Mouse (Mus musculus): ENCODE measurements around the gene Dock9.

DNA sequence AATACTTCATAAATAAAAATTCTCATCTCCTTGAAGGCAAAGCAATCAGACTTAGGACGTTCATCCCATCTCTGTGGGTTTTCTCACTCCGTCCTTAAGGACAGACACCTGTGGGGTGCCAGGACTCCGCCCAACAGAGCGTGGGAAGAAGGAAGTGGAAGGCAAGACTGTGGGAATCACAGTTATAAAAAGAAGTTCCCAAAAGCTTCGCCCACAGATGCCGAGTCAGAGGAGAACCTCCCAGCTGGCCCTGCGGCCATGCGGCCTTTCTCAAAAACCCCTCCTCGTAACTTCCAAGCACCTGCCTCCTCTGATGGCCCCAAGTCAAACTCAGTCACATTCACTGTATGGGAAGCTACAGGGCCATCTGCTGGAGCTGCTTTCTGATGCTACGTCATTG lies 182.2 kb downstream of the Dock9 start:
- TF ChIP-seq ZNF384 (IDR thresholded peaks at IDR 0.05; ENCODE audit: low read depth, low read length) (no peak), TCF12 (IDR thresholded peaks at IDR 0.05; ENCODE audit: low read depth, low read length) (no peak), SIN3A (IDR thresholded peaks at IDR 0.05; ENCODE audit: low read length) (no peak), CTCF (conservative IDR thresholded peaks at IDR 0.05 in 1 of 2, IDR thresholded peaks at IDR 0.05 in 1 of 2; ENCODE audit: low read depth in 2 of 2, low read length in 2 of 2) (no peak), ETS1 (conservative IDR thresholded peaks at IDR 0.05; ENCODE audit: low read depth, low read length) (no peak), PAX5 (IDR thresholded peaks at IDR 0.05; ENCODE audit: low read length) (no peak), ZC3H11A (IDR thresholded peaks at IDR 0.05; ENCODE audit: low read depth, low read length) (no peak), HCFC1 (IDR thresholded peaks at IDR 0.05; ENCODE audit: low read depth, low read length) (no peak), TBP (conservative IDR thresholded peaks at IDR 0.05; ENCODE audit: low read depth, low read length) (no peak), RAD21 (IDR thresholded peaks at IDR 0.05; ENCODE audit: low read depth, low read length) (no peak), E2F4 (IDR thresholded peaks at IDR 0.05; ENCODE audit: insufficient replicate concordance, low read depth, low read length) (no peak), MXI1 (IDR thresholded peaks at IDR 0.05; ENCODE audit: low read depth, low read length) (no peak), NELFE (IDR thresholded peaks at IDR 0.05; ENCODE audit: low read depth, low read length) (no peak), MAX (IDR thresholded peaks at IDR 0.05; ENCODE audit: low read length) (no peak)

All from CH12.LX (cell line).